Mouse (Mus musculus): ENCODE results near the gene Tbcd.

GRCm38 (mm10) chr11:121563312-121563711, 111.6 kb downstream of the Tbcd start:
- TF ChIP-seq CTCF (IDR thresholded peaks at IDR 0.05; ENCODE audit: low read depth, low read length) (no peak), POLR2AphosphoS5 (IDR thresholded peaks at IDR 0.05; ENCODE audit: insufficient replicate concordance, low read depth, low read length) (no peak), GATA1 (IDR thresholded peaks at IDR 0.05; ENCODE audit: borderline replicate concordance, low read length) (no peak), TAL1 (conservative IDR thresholded peaks at IDR 0.05; ENCODE audit: low read depth, low read length) (no peak)
